Mouse (Mus musculus) cerebellum, postnatal 36 days (tissue): ENCODE data around the gene Eif4h.
"Not testable (repeated sequence)": the region's sequence is repeated elsewhere in the genome, so short reads cannot be mapped to it uniquely, and the experiment has no call there.

Experiments used
- DNase-seq, 2 experiments: peaks; one replicate each; pipeline ENCODE4 v3.0.0; 2021 to 2022; ENCODE audit warnings: mixed read lengths in 2 of 2

The Eif4h gene

DNA sequence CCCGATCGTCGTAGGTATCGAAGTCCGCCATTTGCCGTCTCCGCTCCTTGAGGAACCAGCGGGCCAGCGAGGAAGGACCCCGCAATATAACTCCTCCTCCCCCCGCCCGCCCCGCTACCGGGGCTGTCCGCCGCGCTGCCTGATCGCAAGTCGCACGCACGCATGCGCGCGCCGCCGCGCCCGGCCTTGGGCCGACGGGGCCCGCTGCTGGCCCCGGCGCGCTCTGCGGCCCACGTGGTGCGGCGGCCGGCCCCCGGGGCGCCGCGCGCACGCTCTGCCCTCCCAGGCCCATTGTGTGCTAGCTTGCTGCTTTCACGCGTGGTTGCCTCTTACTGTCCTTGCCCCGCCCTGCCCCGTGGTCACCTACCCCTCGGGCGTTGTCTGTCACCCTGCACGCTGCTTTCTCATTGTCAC is at the start of gene Eif4h:
TSS of gene Eif4h (minus strand) at position 222 of the 414 bp plus-strand sequence.
- peak; percentile 96 to 98 for DNase-seq

DNA sequence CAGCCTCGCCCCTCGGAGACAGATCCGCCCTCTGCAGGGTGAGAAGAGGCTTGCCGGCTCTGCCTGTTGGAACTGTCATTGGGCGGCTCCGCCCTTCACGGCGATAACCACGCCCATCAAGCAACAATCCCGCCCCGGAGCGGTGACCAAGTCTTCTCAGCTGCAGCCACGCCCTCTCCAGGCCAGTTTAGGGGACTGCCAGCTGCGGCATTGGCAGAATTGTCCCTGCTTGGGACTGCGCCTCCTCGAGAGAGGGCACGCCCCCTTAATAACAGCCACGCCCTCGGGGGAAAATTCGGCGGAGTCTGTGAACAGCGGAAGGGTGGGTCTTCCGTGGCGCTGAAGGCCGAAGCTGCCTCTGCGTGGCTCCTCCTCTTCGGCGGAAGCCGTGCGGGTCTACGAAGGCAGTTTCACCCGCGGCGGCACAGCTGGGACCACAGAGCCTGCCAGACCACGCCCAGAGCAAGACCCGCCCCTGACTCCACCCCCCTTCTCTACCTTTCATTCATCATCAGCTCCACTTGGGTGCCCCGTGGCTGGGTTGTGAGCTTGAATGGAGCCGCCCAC is 49.5 kb upstream of the Eif4h start:
- DNase-seq = peak; percentile 93 to 94

DNA sequence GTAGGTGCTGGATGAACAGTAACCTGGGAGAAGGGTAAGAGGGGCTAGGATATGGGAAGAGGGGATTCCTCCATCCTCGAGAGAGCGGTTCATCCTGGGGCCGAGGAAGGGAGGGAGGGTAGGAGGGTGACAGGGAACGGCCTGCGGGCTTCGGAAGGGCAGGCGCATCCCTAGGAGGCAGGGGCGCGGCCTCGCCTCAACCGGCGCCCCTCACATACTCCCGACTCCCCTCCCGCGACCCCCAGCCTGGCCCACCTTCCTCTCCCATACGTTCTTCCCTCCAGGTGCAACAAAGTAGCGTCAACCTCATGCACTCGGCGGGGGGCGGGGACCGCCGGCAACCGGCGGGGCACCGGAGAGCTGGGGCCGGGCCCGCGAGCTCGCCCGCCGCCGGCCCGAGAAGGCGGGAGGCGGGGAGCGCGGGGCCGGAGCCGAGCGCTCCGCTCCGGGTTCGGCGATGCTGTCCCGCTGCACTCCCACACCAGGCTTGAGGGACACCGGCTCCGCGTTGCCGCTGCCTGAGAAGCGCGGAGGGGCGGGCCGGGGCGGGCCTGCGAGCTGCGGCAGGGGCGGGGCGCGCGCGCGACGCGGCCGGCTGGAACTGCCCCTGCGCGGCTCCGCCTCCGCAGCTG is 48.9 kb upstream of the Eif4h start, which contains the start of gene Limk1:
TSS of gene Limk1 (minus strand) at position 513 of the 632 bp plus-strand sequence.
- DNase-seq = no peak

DNA sequence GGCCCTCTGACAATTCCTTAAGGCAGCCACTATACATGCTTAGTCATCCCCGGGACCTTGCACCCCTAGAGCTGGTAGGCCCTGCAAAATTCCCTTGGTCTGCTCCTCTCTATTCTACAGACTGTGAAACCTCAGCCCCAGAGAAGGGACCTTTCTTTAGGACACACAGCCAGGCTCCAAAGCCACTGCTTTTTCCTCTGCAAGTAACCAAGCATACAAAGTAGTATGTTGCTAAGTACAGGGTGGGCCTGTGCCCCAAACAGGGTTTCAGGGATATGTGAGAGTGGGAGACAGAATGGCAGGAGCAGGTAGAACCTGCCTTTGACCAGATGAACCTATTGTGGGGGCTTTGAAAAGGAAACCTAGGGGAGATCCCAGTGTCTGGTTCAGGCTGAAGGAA is 47.9 kb upstream of the Eif4h start:
- no peak for DNase-seq

DNA sequence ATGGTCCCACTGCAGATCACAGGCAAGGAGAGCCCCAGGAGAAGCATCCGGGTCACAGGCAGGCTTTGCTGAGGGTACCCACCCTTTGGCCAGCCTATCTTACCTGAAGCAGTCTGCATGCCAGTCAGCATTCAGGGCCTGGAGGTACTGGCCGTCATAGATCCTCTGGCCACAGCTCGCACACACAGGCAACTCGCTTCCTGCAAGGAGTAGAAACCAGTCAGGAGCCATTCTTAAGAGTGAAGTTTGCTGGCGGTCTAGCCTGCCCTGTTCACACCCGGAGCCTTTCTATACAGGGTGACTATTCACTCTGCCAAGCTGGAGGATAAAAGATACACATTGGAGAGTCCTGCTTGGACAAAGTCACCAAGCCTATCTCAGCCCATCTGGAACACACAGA is 47.3 kb upstream of the Eif4h start:
- DNase-seq = no peak

DNA sequence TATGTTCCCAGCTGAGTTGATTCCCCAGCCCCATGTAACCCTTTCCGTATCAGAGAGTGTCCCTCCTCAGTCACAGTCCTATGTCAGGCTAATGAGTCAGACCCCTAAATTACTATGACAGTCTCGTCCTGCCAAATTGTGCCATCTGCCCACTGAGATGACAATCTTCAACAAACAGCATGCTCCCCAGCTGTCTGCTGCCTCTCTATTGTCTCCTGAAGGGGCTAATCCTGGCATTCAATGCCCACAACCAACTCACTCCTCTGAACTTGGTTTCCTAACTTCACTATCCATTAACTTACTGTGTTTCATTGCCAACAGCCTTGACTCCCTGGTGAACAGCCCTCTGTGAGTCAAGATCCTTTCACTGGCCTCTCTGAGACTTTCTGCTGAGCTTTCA is 45.1 kb upstream of the Eif4h start:
- no peak for DNase-seq

DNA sequence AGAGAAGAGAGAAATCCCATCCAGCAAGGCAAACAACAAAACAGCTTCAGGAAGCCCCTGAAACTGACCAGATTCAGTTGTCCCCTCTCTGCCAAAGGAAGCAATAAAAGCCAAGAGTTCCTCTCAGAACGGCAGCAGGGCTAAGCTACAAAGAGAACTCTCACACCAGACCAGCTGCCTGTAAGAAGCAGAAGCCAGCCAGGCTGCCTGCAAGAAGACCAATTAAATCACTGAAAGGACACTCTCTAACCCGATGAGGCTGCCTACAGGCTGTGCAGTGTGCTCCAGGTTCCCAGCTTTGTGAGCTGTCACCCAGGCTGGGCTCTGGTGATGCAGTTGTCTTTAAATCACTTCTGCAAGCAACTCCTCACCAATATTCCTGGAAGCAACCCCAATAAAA is 44.5 kb upstream of the Eif4h start:
- DNase-seq = no peak

DNA sequence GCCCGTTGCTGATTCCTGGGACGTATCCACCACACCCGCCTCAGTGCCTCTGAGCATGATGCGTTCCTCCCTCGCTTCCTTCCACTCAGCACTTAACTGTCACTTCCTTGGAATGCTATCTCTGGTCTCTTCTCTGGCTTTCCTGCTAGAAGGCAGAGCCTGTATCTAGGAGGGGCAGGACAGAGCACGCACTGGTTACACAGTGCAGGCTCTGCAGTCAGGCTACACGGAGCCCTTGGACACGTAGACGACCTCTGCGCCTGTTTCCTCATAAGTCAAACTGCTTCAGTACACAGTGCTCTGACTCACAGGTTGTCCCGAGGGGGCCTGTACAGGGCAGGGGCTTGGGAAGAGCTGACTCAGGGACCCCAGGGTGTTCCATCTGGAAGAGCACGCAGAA is 40.9 kb upstream of the Eif4h start:
- DNase-seq = no peak

DNA sequence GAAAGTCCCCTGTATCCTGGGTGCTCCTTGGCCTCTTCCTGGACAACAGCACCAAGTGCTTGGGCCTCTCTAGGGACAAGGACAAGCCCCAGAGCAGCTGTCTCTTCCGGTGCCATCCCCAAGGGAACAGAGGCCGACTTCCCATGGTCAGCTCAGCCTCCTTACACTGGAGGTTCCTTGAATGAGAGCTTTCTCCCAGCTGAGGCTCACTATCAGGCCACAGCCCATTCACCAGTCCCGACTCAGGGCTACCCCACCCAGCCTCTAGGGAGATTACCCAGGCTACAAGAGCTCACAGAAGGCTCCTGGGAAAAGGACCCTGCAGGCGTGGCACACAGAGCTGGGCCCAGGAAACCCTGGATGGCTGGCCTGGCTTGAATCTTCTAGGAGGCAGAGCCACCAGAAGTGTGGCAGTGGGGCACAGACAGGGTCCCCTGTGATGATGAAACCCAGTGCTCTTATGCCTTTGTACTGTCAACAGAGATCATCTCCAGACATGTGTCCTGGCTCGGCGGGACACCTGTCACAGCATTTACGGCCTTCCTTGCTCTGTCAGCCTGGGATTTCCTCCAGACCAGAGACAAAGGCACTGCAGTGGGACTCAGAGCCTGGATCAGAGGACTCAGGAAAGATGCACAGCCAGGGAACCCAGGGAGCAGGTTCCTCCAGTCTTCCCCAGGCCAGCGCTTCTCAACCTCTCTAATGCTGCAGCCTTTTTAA is 39.7 kb upstream of the Eif4h start:
- no peak for DNase-seq

DNA sequence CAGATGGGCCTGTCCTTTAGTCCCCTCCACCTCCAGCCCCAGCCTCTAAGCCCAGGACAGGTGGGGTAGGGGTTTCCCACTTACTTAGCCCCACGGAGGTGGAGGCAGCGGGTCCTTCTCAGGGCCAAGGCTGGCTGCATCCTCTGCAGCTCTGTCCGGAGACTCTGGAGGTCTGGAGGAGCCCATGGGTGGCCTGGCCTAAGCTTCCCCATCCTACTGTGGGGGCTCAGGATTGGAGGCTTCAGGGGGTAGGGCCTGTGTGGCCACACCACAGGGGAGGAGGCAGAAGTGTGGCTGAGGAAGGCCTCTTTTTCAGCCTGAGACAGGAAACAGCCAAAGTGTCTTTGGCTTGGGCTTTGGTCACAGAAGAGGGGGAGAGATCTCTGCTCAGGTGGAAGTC is 38.7 kb upstream of the Eif4h start:
- DNase-seq = no peak

DNA sequence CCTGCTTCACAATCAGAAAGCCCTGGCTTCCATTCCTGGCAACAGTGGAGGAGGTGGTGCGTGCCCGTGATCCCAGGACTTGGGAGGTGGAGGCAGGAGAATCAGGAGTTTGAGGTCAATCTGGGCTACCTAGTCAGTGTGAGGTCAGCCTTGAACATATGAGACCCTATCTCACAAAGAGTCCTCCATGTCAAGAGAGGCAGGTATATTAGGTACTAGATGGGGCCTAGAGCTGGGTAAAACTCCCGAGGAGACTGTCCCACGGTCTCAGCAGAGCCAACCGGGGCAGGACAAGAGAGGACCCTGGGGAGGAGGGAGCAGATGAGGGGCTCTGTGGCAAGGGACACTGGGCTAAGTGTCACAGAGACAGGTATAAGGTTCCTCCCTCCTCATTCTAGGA is 38.2 kb upstream of the Eif4h start:
- DNase-seq = no peak

DNA sequence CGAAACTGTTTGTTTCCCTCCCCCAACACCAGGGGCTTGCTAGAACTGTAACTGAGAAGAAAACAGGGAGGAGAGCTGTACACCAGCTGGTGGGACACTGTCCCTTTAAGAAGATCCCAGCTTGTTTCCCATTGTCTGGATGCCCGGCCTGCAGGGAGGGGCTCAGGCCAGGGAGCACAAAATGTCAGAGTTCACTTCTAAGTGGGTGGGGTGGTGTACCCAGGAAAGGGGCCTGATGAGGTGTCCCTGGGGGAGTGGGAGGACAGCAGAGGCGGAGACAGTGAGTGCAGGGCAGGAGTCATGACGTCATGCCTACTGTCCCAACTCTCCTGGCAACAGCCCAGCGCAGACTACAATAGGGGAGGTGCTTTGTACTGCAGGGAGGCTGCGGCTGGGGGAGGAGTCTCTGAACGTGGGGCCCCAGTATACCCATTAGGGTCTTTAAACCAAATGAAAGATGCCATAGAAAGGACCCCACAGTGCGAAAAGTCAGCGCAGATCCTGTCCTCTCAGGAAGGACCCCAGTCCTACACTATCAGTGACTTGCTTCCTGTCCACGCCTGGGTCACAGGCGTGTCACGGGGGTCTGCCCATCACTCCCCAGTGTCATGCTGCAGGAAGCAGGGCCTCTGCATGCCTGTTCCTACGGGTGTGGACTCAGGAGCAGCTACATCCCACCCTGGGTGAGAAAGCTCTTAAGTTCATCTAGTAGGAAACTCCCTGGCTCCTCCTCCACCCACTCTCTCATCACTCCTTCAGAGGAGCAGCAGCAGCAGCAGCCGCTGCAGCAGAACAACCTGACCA is 36.9 kb upstream of the Eif4h start:
- peak; percentile 37 to 50 for DNase-seq

DNA sequence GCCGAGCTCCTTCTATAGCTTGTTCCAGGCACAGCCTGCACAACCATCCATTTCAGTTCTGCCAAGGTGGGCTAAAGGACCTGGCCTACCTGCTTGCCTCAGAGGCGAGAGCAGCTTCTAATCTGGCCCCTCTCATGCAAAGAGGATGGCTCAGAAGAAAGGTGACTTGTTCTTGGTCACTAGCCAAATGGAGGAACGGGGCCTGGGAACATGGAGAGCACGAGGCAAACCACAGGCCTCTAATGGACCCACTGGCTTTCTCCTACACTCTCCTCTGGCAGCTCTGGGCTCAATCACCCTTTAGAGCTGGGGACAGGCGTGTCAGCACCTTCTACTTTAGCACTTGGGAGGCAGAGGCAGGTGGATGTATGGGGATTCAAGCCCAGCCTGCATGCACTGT is 35.7 kb upstream of the Eif4h start:
- no peak for DNase-seq

DNA sequence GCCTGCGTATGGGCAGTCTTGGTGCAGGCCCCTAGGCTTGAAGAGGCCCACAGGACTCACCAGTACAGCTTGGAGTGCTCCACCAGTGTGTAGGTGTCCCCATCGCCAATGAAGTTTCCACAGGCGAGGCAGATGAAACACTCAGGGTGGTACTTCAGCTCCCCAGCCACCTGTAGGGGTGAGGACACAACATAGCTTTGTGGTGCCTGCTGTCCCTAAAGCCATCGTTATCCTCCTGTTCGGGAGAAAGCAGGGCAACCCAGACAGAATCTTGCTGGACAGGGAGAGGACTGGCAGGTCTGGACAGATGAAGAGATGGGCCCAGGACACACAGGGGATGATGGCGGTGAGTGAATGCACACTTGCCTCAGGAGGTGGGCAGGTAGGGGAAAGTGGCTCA is 33.3 kb upstream of the Eif4h start:
- DNase-seq = no peak

DNA sequence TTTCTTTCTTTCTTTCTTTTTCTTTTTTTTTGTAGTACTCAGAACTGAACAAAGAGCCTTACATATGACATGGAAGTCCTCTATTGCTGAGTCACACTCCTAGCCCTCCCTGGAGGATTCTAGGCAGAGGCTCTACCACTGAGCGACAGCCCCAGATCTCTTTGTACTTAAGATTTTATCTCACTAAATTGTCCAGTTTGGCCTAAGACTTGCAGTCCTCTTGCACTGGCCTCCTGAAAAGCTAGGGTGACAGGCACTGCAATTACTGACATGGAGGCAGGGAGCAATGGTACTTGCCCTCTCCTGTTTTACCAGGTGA is 32.9 kb upstream of the Eif4h start:
- no peak for DNase-seq

DNA sequence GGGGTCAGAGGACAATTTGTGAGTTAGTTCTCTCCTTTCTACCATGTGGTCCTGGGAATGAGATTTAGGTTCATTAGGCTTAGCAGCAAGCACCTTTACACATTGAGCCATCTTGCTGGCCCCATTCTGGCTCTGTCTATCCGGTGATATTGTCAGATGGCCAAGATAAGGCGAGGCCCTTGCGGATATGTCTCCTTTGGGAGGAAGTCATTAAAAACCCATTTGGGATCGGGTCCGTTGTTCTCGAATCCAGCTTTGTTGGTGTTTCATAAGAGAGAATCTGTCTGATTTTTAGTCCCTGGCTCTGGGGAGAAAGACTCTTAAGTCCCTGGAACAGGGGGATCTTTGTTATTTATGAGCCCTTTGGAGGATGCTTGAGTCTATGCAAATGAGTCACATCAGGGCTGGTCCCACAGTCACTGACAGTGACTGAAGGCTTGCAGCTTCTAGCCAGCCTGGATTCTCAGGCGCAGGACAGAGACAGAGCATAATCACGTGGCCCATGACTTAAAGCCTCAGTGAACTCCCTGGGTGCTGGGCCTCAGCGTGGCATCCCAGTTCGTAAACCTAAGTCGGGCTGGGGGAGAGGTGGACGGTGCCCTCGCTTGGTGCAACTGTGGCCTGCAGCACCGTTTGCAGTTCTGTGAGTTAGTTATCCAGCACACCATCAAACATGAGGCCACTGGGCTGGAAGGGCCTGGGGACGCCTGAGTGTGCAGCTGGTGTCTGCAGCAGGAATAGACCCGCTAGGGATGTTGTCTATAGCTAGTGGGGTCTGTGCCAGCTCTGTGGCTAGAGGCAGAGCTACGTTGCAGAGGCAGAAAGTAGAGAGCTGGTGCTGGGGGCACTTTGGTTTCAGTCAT is 32.3 kb upstream of the Eif4h start:
- no peak for DNase-seq

DNA sequence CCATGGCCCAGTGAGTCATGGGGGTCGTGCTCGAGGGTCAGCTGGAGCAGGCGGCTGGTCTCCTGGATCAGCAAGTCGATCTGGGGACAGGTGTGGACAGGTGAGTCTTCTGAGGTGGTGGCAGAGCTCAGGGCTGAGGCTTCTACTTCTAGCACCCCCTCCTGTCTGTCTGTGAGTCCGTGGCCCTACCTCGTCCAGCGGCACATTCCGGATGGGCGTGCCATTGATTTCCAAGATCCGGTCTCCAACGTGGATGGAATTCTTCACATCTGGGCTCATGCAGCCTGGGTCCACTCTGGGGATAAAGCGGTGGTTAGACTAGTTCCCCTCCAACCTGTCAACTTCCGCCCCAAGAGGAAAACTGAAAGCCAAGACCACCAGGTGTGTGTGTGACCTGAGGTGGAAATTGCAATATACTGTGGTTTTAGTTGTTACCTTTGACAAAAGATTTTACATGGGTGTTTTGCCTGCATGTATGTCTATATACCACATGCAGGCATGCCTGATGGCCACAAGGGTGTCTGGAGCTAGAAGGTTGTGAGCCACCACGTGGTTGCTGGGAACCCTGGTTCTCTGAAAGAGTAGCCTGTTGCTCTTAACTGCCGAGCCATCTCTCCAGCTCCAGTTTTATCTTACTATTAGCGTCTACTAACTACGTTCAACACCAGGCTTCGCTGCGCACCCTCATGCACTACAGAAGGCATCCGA is 29.9 kb upstream of the Eif4h start:
- DNase-seq = no peak

DNA sequence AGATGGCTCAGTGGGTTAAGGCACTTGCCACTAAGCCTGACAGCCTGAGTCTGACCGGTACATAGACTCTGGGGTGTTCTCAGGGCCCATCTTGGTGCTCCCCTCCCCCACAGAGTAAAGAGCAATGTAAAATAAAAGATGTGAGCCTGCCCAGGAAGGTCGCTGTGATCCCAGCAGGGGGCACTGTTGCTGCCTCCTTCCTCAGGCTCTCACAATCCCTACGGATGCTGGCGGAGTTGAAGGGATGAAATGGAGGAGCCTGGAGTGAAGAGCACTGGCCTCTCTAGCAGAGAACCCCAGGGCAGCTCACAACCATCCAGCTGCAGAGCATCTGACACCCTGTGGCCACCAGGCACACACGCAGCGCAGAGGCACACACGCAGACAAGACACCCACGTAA is 29.2 kb upstream of the Eif4h start:
- DNase-seq = peak in 1 of 2 experiments; percentile 26

DNA sequence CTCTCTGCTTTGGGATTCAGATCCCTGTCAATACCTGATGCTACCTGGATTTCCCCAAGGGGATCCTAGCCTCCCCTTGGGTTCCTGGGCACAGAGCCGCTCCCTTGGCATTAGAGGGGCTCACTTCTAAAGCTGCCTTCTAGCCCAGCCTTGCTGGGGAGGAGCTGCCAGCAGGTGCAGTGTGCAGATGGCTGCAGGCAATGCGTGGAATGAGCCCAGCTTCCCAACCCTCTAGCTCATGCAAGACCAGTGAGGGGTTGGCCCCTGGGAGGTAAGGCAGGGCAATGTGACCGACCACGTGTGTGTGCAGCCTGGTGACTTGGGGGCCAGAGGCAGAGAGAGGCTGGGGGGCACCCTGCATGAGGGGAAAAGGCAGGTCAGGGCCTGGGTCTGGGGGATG is 17.4 kb upstream of the Eif4h start:
- DNase-seq = no peak

DNA sequence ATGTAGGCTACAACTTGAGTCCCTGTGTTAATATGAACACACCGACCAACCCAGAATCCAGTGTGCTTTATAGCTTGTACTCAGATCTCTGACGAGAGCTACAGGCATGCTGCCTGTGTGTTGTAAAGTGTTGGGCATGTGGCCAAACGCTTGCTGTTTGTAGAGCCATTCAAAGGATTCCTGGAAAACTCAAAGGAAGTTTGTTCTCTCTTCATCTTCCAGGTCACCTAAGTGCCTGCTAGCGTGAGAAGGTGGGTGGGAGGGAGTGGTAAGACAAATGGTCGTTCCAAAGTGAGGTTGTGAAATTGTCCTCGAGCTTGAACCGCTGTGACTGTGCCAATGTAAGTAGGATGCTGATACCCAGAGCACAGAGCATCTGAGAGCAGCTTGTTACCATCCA is 12.7 kb upstream of the Eif4h start:
- no peak for DNase-seq

DNA sequence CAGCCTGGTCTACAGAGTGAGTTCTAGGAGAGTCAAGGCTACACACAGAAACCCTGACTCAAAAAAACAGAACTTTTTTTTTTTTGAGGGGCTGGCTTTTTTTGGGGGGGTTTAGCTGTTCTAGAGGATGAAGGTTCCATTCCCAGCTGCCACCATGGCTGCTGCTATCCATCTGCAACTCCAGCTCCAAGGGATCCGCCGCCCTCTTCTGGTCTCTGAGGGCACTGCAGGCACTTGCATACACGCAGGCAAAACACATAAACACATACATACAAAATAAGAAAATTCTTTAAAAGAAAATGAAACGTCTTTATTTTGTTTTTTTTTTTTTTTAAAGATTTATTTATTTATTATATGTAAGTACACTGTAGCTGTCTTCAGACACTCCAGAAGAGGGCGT is 11.6 kb upstream of the Eif4h start:
- peak; percentile 38 to 42 for DNase-seq

DNA sequence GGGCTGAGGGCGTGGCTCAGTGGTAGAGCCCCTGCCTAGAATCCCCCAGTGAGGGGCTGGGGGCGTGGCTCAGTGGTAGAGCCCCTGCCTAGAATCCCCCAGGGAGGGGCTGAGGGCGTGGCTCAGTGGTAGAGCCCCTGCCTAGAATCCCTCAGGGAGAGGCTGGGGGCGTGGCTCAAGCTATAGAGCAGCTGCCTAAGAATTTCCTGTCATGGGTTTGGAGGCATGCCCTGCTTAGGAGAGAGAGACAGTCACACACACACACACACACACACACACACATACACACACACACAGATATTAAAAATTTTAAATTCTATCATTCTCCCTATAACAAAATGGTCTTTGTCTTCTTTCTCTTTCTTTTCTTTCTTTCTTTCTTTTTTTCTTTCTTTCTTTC is 9.7 kb upstream of the Eif4h start:
- DNase-seq = not testable (repeated sequence)
